Mouse (Mus musculus) mammary gland, adult 2 months (tissue): ENCODE results near the gene Pop7. TPM values are rescaled to one million over a fixed set of nuclear protein-coding genes. Genes with fewer than 3 reads are reported as not detected.

Source experiments
- polyA plus RNA-seq: library from polyadenylated mRNA; depleted of rRNA; stranded (reverse); fragments of >200 nt; gene quantifications from 2 replicates; pipeline ENCODE4 v1.2.3, GENCODE M21; 2012; ENCODE audit warnings: low replicate concordance; rRNA removed

Pop7 gene
- polyA plus RNA-seq: 34.5 and 48.0 TPM in 2 replicates

GRCm38 (mm10) chr5:137501709-137502666 lies at the start of gene Pop7:
Pop7 (minus strand) TSS chr5:137502518.

GRCm38 (mm10) chr5:137533117-137533827 lies 31.0 kb upstream of the Pop7 start, which contains the start of the genes Epo and Gnb2:
Epo (minus strand) TSS chr5:137533242.
Gnb2 (minus strand) TSS chr5:137533510.

GRCm38 (mm10) chr5:137518436-137518835 lies 16.1 kb upstream of the Pop7 start, which contains the start of gene Gigyf1:
Gigyf1 (plus strand) TSS chr5:137518548.

GRCm38 (mm10) chr5:137476964-137477363 lies 25.4 kb downstream of the Pop7 start, which contains the start of gene Zan:
Zan (minus strand) TSS chr5:137477064.

Other genes starting within 250 kb of the Pop7 start
- 6.3 and 11.6 TPM in 2 replicates for gene Ache, start 215.0 kb downstream of the Pop7 start, polyA plus RNA-seq
- gene Ufsp1, start 207.9 kb downstream of the Pop7 start, polyA plus RNA-seq: 14.8 and 18.7 TPM in 2 replicates
- 128 and 155 TPM in 2 replicates for gene Srrt, start 194.8 kb downstream of the Pop7 start, polyA plus RNA-seq
- 62.9 and 86.1 TPM in 2 replicates for gene Trip6, start 188.1 kb downstream of the Pop7 start, polyA plus RNA-seq
- gene Slc12a9, start 168.9 kb downstream of the Pop7 start, polyA plus RNA-seq: 23.2 and 30.9 TPM in 2 replicates
- 36.2 and 46.4 TPM in 2 replicates for gene Ephb4, start 152.4 kb downstream of the Pop7 start, polyA plus RNA-seq
- gene Zan, start 25.5 kb downstream of the Pop7 start, polyA plus RNA-seq: 0.04 TPM in 2 replicates
- gene Gigyf1, start 16.0 kb upstream of the Pop7 start, polyA plus RNA-seq: 26.1 and 49.9 TPM in 2 replicates
- not detected in 2 replicates for gene Epo, start 30.7 kb upstream of the Pop7 start, polyA plus RNA-seq
- gene Gnb2, start 31.0 kb upstream of the Pop7 start, polyA plus RNA-seq: 1,024 and 1,186 TPM in 2 replicates
- 0.03 and 0.16 TPM in 2 replicates for gene Actl6b, start 51.0 kb upstream of the Pop7 start, polyA plus RNA-seq
- gene Tfr2, start 67.3 kb upstream of the Pop7 start, polyA plus RNA-seq: 4.6 and 7.3 TPM in 2 replicates
- 96.4 and 211 TPM in 2 replicates for gene Mospd3, start 98.5 kb upstream of the Pop7 start, polyA plus RNA-seq
- 195 and 196 TPM in 2 replicates for gene Pcolce, start 111.3 kb upstream of the Pop7 start, polyA plus RNA-seq
- 0.53 and 0.63 TPM in 2 replicates for gene Fbxo24, start 126.5 kb upstream of the Pop7 start, polyA plus RNA-seq
- 119 and 157 TPM in 2 replicates for gene Lrch4, start 126.6 kb upstream of the Pop7 start, polyA plus RNA-seq
- 20.1 and 68.7 TPM in 2 replicates for gene Gm20605, start 126.7 kb upstream of the Pop7 start, polyA plus RNA-seq
- gene Sap25, start 138.8 kb upstream of the Pop7 start, polyA plus RNA-seq: 193 and 262 TPM in 2 replicates
- 34.2 and 68.9 TPM in 2 replicates for gene Irs3, start 143.2 kb upstream of the Pop7 start, polyA plus RNA-seq
- 28.7 and 51.6 TPM in 2 replicates for gene Agfg2, start 182.2 kb upstream of the Pop7 start, polyA plus RNA-seq
- gene Nyap1, start 239.1 kb upstream of the Pop7 start, polyA plus RNA-seq: 2.0 and 4.7 TPM in 2 replicates
- gene Tsc22d4, start 243.2 kb upstream of the Pop7 start, polyA plus RNA-seq: 106 and 238 TPM in 2 replicates